Mouse (Mus musculus) ES-Bruce4 (cell line): Measurements from ENCODE around the gene Gcnt1. TPM values are rescaled to one million over a fixed set of nuclear protein-coding genes. Genes with fewer than 3 reads are reported as not detected.

Source experiments
- H3K27ac ChIP-seq: 2 replicates; pipeline ENCODE4 v1.5.1; 2012; ENCODE audit warnings: low read length, inconsistent platforms; ENCODE audit not compliant: insufficient read depth
- H3K27me3 ChIP-seq: 2 replicates; pipeline ENCODE4 v1.6.1; 2012; ENCODE audit warnings: mild to moderate bottlenecking, low read length, inconsistent platforms; ENCODE audit not compliant: control insufficient read depth, poor library complexity, insufficient read depth, severe bottlenecking
- H3K36me3 ChIP-seq: 2 replicates; pipeline ENCODE4 v1.6.1; 2012; ENCODE audit warnings: inconsistent platforms, mild to moderate bottlenecking, low read length, moderate library complexity; ENCODE audit not compliant: control insufficient read depth, poor library complexity, insufficient read depth, severe bottlenecking
- H3K4me1 ChIP-seq: one replicate; pipeline ENCODE4 v1.8.1; 2011; ENCODE audit warnings: low read length; ENCODE audit not compliant: control insufficient read depth, insufficient read depth
- H3K4me3 ChIP-seq: 2 replicates; pipeline ENCODE4 v1.5.1; 2011; ENCODE audit warnings: low read depth, mild to moderate bottlenecking, low read length
- H3K9ac ChIP-seq: 2 replicates; pipeline ENCODE4 v1.6.1; 2012; ENCODE audit warnings: low read depth, mild to moderate bottlenecking, inconsistent platforms; ENCODE audit not compliant: poor library complexity, severe bottlenecking
- H3K9me3 ChIP-seq: replicated peaks from 2 replicates; pipeline ENCODE4 v1.6.1; 2012; ENCODE audit warnings: mild to moderate bottlenecking, low read length, inconsistent platforms; ENCODE audit not compliant: control insufficient read depth, poor library complexity, insufficient read depth, severe bottlenecking
- CTCF ChIP-seq: IDR thresholded peaks from one replicate; pipeline ENCODE4 v1.8.1; 2011; ENCODE audit warnings: low read depth, low read length
- EP300 ChIP-seq: IDR thresholded peaks from 2 replicates; pipeline ENCODE4 v1.6.1; 2011; ENCODE audit warnings: low read depth, low read length; ENCODE audit not compliant: insufficient read depth
- POLR2A ChIP-seq: IDR thresholded peaks from one replicate; pipeline ENCODE4 v1.8.1; 2011; ENCODE audit warnings: low read length; ENCODE audit not compliant: insufficient read depth
- polyA plus RNA-seq: library from polyadenylated mRNA; stranded (reverse); fragments of >200 nt; gene quantifications from 2 replicates; pipeline ENCODE4 v1.2.4, GENCODE M21; 2011; ENCODE audit warnings: low read depth; ENCODE audit not compliant: missing spikeins, insufficient read depth, insufficient read length

Gene Gcnt1
- polyA plus RNA-seq, 1 experiment = 27.3 TPM

DNA sequence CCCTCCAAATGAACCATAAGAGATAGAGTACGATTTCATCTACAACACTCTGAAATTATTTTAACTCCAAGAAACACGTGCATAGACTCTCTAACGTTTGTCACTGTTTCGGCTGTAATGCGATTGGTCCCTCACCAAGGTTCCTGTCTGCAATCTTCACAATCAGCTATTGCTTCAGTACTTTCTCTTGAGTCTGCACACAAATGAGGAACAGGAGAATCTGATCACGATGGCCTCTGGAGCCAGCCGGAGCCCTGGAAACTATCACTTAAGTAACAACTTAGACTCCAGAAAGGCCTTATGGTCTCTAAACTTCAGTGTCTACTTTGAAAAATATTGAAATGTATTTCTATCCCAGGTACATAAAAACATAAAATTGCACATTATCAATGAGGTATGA lies 27.8 kb downstream of the Gcnt1 start:
- no peaks in the 10 kb centered on the region for H3K27me3 ChIP-seq
- H3K9me3 ChIP-seq = no peaks in the 10 kb centered on the region
- TF ChIP-seq CTCF (no peak), POLR2A (no peak), EP300 (no peak)
- no peak overlapping the region for H3K9ac ChIP-seq
- H3K4me3 ChIP-seq = no peak overlapping the region
- no peak overlapping the region for H3K27ac ChIP-seq
- H3K4me1 ChIP-seq = no peaks in the 10 kb centered on the region
- H3K36me3 ChIP-seq = no peaks in the 10 kb centered on the region

DNA sequence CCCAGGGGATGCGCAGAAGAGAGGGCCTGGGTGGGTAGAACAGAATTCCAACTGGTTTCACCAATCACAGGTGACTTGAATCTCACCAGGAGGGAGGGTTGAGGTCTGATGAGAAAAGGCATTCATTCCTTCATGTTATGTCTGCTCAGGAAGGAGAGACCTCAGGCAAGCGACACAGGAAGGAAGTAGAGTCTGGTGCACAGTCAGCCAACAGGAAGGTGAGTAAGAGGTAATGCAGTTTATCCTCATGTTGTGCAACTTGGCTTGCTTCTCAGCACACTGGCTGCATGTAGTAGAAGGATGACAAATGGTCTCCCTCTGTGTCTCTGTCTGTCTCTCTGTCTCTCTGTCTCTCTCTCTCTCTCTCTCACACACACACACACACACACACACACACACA lies 33.1 kb downstream of the Gcnt1 start:
- Histone ChIP-seq H3K4me3 (no peak overlapping the region), H3K4me1 (no peaks in the 10 kb centered on the region), H3K9me3 (no peaks in the 10 kb centered on the region), H3K27me3 (no peaks in the 10 kb centered on the region), H3K27ac (no peak overlapping the region), H3K9ac (no peak overlapping the region), H3K36me3 (no peaks in the 10 kb centered on the region)
- no peak for TF ChIP-seq CTCF
- no peak for TF ChIP-seq POLR2A
- TF ChIP-seq EP300 = no peak

DNA sequence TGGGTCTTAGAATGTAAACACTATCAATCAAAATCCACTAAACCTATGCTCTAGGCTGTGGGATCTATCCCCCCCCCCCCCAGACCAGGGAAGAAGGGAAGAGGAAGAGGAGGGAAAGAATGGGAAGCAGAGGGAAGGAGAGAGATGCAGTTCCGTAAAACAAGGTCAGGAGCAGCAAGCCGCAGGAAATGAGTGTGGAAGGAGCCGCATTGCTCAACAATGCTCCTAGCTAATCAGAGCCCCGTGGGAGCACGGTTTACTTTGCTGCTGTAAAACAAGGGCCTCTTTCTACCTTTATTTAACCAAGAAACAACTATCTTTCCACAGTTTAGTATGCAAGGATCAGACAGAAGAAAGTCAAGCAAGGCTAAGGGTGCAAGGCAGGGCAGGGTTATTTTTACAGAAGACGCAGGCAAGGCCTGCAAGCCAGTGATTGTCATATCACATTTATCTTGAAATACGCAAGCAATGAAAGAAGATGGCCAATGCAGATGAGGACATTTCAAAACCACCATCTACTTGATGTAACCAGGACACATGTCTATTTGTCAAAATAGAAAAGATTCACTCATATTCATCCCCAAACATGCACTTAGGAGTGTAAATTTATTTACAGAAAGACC lies 35.5 kb downstream of the Gcnt1 start:
- Histone ChIP-seq H3K4me1 (no peaks in the 10 kb centered on the region), H3K27me3 (no peaks in the 10 kb centered on the region), H3K9me3 (no peaks in the 10 kb centered on the region), H3K4me3 (no peak overlapping the region), H3K36me3 (no peaks in the 10 kb centered on the region), H3K9ac (no peak overlapping the region), H3K27ac (no peak overlapping the region)
- TF ChIP-seq EP300 = no peak
- no peak for TF ChIP-seq POLR2A

DNA sequence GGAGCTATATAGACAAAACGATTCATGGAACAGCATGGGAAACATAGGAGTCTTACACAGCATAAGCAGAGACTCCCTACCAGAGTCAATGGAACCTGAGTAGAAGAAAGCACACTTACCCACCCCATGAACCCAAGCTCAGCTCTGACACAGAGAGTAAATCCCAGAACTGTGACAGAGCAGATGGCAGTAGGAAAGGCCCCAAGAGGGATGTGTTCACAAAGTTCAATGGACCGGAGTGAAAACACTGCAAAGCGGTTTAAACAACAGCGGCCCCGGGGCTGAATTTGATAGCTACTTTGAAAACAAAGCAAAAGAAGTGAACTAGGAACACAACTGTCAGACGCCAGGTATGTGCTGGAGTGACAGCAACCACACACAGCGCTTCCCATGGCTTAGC lies 36.0 kb downstream of the Gcnt1 start:
- Histone ChIP-seq H3K27me3 (no peaks in the 10 kb centered on the region), H3K9ac (no peak overlapping the region), H3K36me3 (no peaks in the 10 kb centered on the region), H3K9me3 (no peaks in the 10 kb centered on the region), H3K4me1 (no peaks in the 10 kb centered on the region), H3K27ac (no peak overlapping the region), H3K4me3 (no peak overlapping the region)
- TF ChIP-seq CTCF (no peak), EP300 (no peak), POLR2A (no peak)

DNA sequence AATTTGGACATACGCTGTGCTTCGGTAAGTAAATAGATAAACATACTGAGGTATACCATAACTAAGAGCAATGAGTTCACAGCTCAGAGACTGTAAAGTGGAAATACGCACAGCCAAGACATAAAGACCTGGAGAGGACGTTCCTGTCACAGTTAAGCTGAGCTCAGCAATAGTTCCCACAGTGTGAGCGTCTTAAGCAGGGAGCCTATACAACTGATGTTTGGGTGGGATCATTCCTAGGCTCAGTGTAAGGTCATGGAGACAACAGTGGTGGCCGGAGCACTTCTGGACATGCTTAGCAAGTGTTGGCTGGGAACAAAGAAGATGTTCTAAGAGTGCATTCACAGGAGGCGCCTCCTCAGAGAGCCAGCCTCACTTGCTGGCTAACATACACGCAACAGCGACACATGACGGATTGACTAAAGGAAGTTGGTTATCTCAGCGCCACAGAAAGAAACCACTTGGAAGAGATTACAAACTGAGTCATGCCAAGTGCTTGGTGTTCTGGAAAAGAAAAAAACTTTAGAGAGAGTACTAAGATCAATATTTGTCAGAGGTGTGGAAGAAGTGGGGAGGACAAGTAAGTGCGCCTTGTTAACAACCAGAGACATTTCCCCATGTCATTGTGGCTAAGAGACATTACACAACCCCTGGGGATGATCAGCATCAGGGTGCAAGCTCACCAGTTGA lies 37.9 kb downstream of the Gcnt1 start:
- no peak overlapping the region for H3K27ac ChIP-seq
- H3K9me3 ChIP-seq = no peaks in the 10 kb centered on the region
- no peaks in the 10 kb centered on the region for H3K4me1 ChIP-seq
- TF ChIP-seq POLR2A (no peak), CTCF (no peak), EP300 (no peak)
- no peak overlapping the region for H3K9ac ChIP-seq
- no peak overlapping the region for H3K4me3 ChIP-seq
- no peaks in the 10 kb centered on the region for H3K27me3 ChIP-seq
- H3K36me3 ChIP-seq = no peaks in the 10 kb centered on the region; the same call in 1 of the 2 replicates

DNA sequence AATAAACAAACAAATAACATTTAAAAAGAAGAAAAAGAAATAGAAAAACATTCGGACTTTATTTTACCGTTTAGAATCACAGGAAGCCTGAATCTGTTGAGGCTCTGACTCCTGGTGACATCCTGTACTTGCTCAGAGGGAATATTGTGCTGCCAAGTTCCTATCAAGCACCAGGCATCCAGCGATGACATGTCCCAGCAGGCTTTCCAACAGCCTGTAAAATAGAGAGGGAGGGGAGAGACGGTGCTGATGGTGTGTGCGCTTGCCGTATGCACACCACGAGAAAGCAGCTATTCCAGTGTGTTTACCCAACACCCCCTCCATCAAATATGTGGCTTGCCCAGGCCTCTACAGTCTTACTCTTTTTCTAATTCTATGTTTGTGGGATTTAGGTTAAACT lies 39.6 kb downstream of the Gcnt1 start:
- no peak overlapping the region for H3K9ac ChIP-seq
- no peak overlapping the region for H3K4me3 ChIP-seq
- H3K27me3 ChIP-seq = no peaks in the 10 kb centered on the region
- peaks cover 4% of the 10 kb centered on the region; the same call in 1 of the 2 replicates for H3K36me3 ChIP-seq
- H3K27ac ChIP-seq = no peak overlapping the region
- H3K4me1 ChIP-seq = no peaks in the 10 kb centered on the region
- no peaks in the 10 kb centered on the region for H3K9me3 ChIP-seq
- TF ChIP-seq POLR2A = no peak
- TF ChIP-seq EP300 = no peak
- TF ChIP-seq CTCF = no peak
